Mouse (Mus musculus): ENCODE results near the gene Rrbp1.

DNA sequence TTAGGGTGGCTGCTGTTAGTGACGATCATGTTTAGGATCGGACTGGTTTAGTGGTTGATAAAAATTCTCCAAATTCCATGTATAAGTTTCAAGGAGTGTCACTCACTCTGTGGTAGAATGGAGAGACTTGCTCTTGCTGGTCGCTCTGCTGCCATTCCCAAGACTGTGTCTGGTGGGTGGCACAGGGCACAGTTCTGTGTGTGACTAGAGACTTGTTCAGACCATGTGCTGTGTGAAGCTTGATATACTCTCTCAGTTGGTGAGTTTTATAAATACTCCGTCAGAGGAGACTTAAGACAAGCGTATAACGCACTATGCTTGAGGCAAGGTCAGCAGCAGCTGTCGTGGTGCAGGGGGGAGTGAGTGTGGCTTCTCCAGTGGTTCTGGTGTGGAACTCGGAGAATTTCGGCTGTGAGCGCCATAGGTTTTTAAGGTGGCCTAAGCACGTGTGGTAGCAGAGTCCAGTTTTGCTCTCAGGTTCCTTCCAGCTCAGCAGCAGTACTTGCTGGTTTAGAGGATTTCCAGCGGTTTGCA lies 78.7 kb downstream of the Rrbp1 start:
- no peak for TF ChIP-seq CTCF (IDR thresholded peaks at IDR 0.05; ENCODE audit: low read depth)
- no peak for TF ChIP-seq EP300 (IDR thresholded peaks at IDR 0.05; ENCODE audit: low read depth)
